Mouse (Mus musculus) bone marrow macrophage, adult 2 months (primary cell): ENCODE results near the gene Chrd.

Source experiments
- CTCF ChIP-seq: IDR thresholded peaks from 2 replicates; pipeline ENCODE4 v1.5.1; 2012; ENCODE audit warnings: low read depth, mild to moderate bottlenecking, low read length, moderate library complexity
- POLR2A ChIP-seq: IDR thresholded peaks from 2 replicates; pipeline ENCODE4 v1.6.1; 2012; ENCODE audit warnings: mild to moderate bottlenecking, low read depth, low read length, borderline replicate concordance

GRCm38 (mm10) chr16:20786556-20786955, 53.6 kb downstream of the Chrd start:
- no peak for TF ChIP-seq CTCF
- no peak for TF ChIP-seq POLR2A
